ENCODE assay signal across 8 mouse cellular contexts in the genomic region with DNA sequence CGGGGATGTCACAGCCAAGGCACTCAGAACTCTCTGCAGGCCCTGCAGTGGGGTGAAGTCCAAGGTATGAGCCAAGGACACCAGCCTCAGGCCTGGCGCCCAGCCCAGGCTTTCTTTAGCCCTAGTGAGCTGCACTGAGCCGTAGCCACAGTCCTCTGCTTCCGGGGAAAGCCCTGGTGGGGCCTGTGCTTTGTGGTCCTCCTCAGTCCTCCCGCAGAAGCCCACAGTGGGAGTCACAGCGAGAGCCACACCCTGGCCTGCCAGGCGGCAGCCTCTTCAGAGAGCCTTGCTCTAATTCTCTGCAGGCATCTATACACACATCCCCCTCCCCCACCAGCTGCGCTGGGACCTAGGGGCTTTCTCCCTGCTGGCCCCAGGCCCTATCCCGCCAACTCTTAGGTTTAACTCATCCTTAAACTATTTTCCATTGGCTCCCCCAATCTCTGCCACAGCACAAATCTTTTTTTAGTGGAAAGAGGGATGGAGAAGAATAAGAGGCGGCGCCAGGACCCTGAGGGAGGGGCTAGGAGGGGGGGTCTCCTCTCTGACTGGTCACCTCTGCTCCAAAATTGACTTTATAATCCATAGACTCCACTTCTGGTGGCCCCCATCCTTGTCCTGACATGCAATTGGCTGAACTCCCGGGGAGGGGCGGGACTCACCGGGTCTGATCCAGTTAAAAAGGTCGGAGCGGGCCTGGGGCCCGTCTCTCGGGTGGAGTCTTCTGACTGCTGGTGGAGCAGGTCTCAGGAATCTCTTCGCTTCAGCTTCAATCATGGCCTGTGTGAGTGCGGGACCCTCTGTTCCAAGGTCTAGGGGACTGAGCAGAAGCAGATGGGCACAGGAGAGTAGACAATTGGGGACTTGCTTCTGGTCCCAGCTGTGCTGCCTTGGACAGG. TPM values are rescaled to one million over a fixed set of nuclear protein-coding genes. Genes with fewer than 3 reads are reported as not detected.
DNase-seq lines count a peak whose midpoint lies in the region; ATAC-seq and TF ChIP-seq lines count a peak whose summit lies in the region.

A gene (plus strand): TSS at position 705 of the 899 bp plus-strand sequence.

- H3K9ac ChIP-seq in heart, embryonic 12.5 days = peak within 1 kb of the TSS; percentile 76
- H3K9ac ChIP-seq in kidney, embryonic 15.5 days = peak within 1 kb of the TSS; percentile 43
- peak within 1 kb of the TSS; percentile 74 for H3K9ac ChIP-seq in liver, embryonic 12.5 days

- TF ChIP-seq POLR2A in bone marrow macrophage, adult 2 months (IDR thresholded peaks at IDR 0.05; ENCODE audit: borderline replicate concordance, low read depth, low read length) = peak; percentile 98
- peak; percentile 100 for TF ChIP-seq POLR2A in embryonic fibroblast, embryonic 13.5 days (IDR thresholded peaks at IDR 0.05; ENCODE audit: low read depth, low read length)

- H3K4me3 ChIP-seq in bone marrow macrophage, adult 2 months (ENCODE audit: insufficient read depth, low read length) = peak within 1 kb of the TSS; percentile 87
- H3K4me3 ChIP-seq in embryonic fibroblast, embryonic 13.5 days (ENCODE audit: insufficient read depth, low read length) = peak within 1 kb of the TSS; percentile 82
- peak within 1 kb of the TSS; percentile 56 for H3K4me3 ChIP-seq in heart, embryonic 12.5 days
- H3K4me3 ChIP-seq in kidney, embryonic 15.5 days (replicated peaks) = peak within 1 kb of the TSS; percentile 45
- H3K4me3 ChIP-seq in liver, embryonic 12.5 days = peak within 1 kb of the TSS; percentile 61

- no peak for TF ChIP-seq CTCF in bone marrow macrophage, adult 2 months (IDR thresholded peaks at IDR 0.05; ENCODE audit: low read depth, low read length)
- no peak for TF ChIP-seq CTCF in embryonic fibroblast, embryonic 13.5 days (IDR thresholded peaks at IDR 0.05; ENCODE audit: borderline replicate concordance, insufficient read depth, low read length)

- DNase-seq in naive thymus-derived CD4-positive, alpha-beta T cell, adult 2 months (ENCODE audit: low read depth) = peak; percentile 70
- DNase-seq in testis, postnatal 10 days (ENCODE audit: low spot score) = peak; percentile 94

- 5% methylated on average over 20 of the region's 20 CpGs for WGBS in heart, embryonic 12.5 days
- WGBS in kidney, embryonic 15.5 days = 8% methylated on average over 20 of the region's 20 CpGs
- 10% methylated on average over 20 of the region's 20 CpGs for WGBS in liver, embryonic 12.5 days (ENCODE audit: insufficient replicate concordance)

- no peaks in the 10 kb centered on the region for H3K27me3 ChIP-seq in heart, embryonic 12.5 days (replicated peaks)
- H3K27me3 ChIP-seq in kidney, embryonic 15.5 days = no peaks in the 10 kb centered on the region
- H3K27me3 ChIP-seq in liver, embryonic 12.5 days (replicated peaks) = no peaks in the 10 kb centered on the region

- H3K4me2 ChIP-seq in heart, embryonic 12.5 days = peak within 1 kb of the TSS; percentile 77
- H3K4me2 ChIP-seq in kidney, embryonic 15.5 days = peak within 1 kb of the TSS; percentile 78
- peak within 1 kb of the TSS; percentile 94 for H3K4me2 ChIP-seq in liver, embryonic 12.5 days

- peaks cover 17% of the 10 kb centered on the region for H3K4me1 ChIP-seq in bone marrow macrophage, adult 2 months (ENCODE audit: control insufficient read depth, insufficient read depth, low read length)
- H3K4me1 ChIP-seq in embryonic fibroblast, embryonic 13.5 days (ENCODE audit: control insufficient read depth, insufficient read depth, low read length) = peaks cover 20% of the 10 kb centered on the region
- H3K4me1 ChIP-seq in heart, embryonic 12.5 days (replicated peaks) = peaks cover 40% of the 10 kb centered on the region
- peaks cover 39% of the 10 kb centered on the region for H3K4me1 ChIP-seq in kidney, embryonic 15.5 days
- peaks cover 93% of the 10 kb centered on the region for H3K4me1 ChIP-seq in liver, embryonic 12.5 days

- peak within 1 kb of the TSS; percentile 93 for H3K27ac ChIP-seq in bone marrow macrophage, adult 2 months (ENCODE audit: insufficient read depth, low read depth, low read length)
- H3K27ac ChIP-seq in embryonic fibroblast, embryonic 13.5 days (ENCODE audit: insufficient read depth, low read length) = peak within 1 kb of the TSS; percentile 99
- peak within 1 kb of the TSS; percentile 96 for H3K27ac ChIP-seq in heart, embryonic 12.5 days (ENCODE audit: poor library complexity, severe bottlenecking)
- peak within 1 kb of the TSS; percentile 95 for H3K27ac ChIP-seq in kidney, embryonic 15.5 days
- H3K27ac ChIP-seq in liver, embryonic 12.5 days = peak within 1 kb of the TSS; percentile 98

- no peaks in the 10 kb centered on the region for H3K9me3 ChIP-seq in heart, embryonic 12.5 days (replicated peaks)
- H3K9me3 ChIP-seq in kidney, embryonic 15.5 days (replicated peaks) = no peaks in the 10 kb centered on the region
- no peaks in the 10 kb centered on the region for H3K9me3 ChIP-seq in liver, embryonic 12.5 days (replicated peaks)

- peaks cover 14% of the 10 kb centered on the region for H3K36me3 ChIP-seq in heart, embryonic 12.5 days
- H3K36me3 ChIP-seq in kidney, embryonic 15.5 days = peaks cover 14% of the 10 kb centered on the region
- H3K36me3 ChIP-seq in liver, embryonic 12.5 days = peaks cover 15% of the 10 kb centered on the region

- peak; percentile 39 for ATAC-seq in CD4-positive, CD25-positive, alpha-beta regulatory T cell, adult 4 months
- peak; percentile 81 for ATAC-seq in heart, embryonic 12.5 days (ENCODE audit: insufficient number of reproducible peaks, low FRiP score)
- peak; percentile 86 for ATAC-seq in kidney, embryonic 15.5 days (replicated peaks; ENCODE audit: low FRiP score)
- peak; percentile 57 for ATAC-seq in liver, embryonic 12.5 days

RNA-seq across cellular contexts. Expression of the gene that starts here (rescaled TPM):
- polyA plus RNA-seq in CD4-positive, CD25-positive, alpha-beta regulatory T cell, adult 4 months (2017; shearing (Covaris generic)) = 100 to 1,000 TPM; 366 to 481 TPM
- 1,085 and 1,245 TPM in 2 replicates for polyA plus RNA-seq in bone marrow macrophage, adult 2 months (2012; ENCODE audit: insufficient read depth, insufficient read length, missing spikeins)
- polyA plus RNA-seq in embryonic fibroblast, embryonic 13.5 days (2011; ENCODE audit: insufficient read length, low read depth, missing spikeins) = 4,027 and 4,662 TPM in 2 replicates
- 667 and 690 TPM in 2 replicates for polyA plus RNA-seq in heart, embryonic 12.5 days (2016; fragmentation: Nextera tagmentation; extraction: Ambion mirVana)
- 761 and 838 TPM in 2 replicates for polyA plus RNA-seq in kidney, embryonic 15.5 days (2015; fragmentation: Nextera tagmentation; extraction: Ambion mirVana)
- 644 and 660 TPM in 2 replicates for polyA plus RNA-seq in liver, embryonic 12.5 days (2016; fragmentation: Nextera tagmentation; extraction: Ambion mirVana)

Comparison
In these comparisons a context has a peak if more than half of its experiments do, and no peak if none do; other contexts are left out.
1. Peak in every context shown above with its lines: DNase-seq, ATAC-seq, H3K4me3 ChIP-seq and H3K27ac ChIP-seq.